Mouse (Mus musculus): ENCODE measurements around the gene Fubp1.

GRCm38 (mm10) chr3:152210728-152211391, 638 bp downstream of the Fubp1 start:
- TF ChIP-seq POLR2A (IDR thresholded peaks at IDR 0.05; ENCODE audit: control insufficient read depth, extremely low read depth, insufficient read depth, low read length, poor library complexity) (no peak), CTCF (IDR thresholded peaks at IDR 0.05; ENCODE audit: borderline replicate concordance, control insufficient read depth, extremely low read depth, insufficient read depth, low read length, poor library complexity) (no peak)
